Mouse (Mus musculus): ENCODE measurements around the gene Gm16181. TPM values are rescaled to one million over a fixed set of nuclear protein-coding genes. Genes with fewer than 3 reads are reported as not detected.
A peak's percentile ranks its signal among the peaks of the same experiment; 100 is the strongest.

The Gm16181 gene
- polyA plus RNA-seq (2015; fragmentation: Nextera tagmentation; extraction: Ambion mirVana) = 0.57 and 0.79 TPM in 2 replicates

GRCm38 (mm10) chr17:35220156-35220952 is at the start of gene Gm16181:
Gene Gm16181 (plus strand): TSS chr17:35220834.
- H3K36me3 ChIP-seq = peaks cover 44% of the 10 kb centered on the region
- no peak within 1 kb of the TSS for H3K4me3 ChIP-seq (replicated peaks)
- H3K4me1 ChIP-seq (replicated peaks) = no peaks in the 10 kb centered on the region
- H3K27ac ChIP-seq = no peak within 1 kb of the TSS
- peak; percentile 30; the same call in 1 of the 2 replicates for ATAC-seq
- 84% methylated on average over 28 of the region's 28 CpGs for WGBS
- 0 out of 2 replicates have a peak within 1 kb of the TSS, but pooled peaks have one; percentile 14 for H3K9ac ChIP-seq (replicated peaks)
- no peaks in the 10 kb centered on the region for H3K27me3 ChIP-seq
- H3K9me3 ChIP-seq = no peaks in the 10 kb centered on the region
- H3K4me2 ChIP-seq (replicated peaks) = no peak within 1 kb of the TSS

- Histone ChIP-seq H3K4me2 (replicated peaks) (no peak overlapping the region), H3K9ac (replicated peaks) (no peak overlapping the region; the same call in 1 of the 2 replicates), H3K27me3 (peaks cover 3% of the 10 kb centered on the region; the same call in 1 of the 2 replicates), H3K4me3 (replicated peaks) (no peak overlapping the region), H3K9me3 (no peaks in the 10 kb centered on the region), H3K36me3 (no peaks in the 10 kb centered on the region), H3K27ac (no peak overlapping the region), H3K4me1 (replicated peaks) (no peaks in the 10 kb centered on the region)
- ATAC-seq = no peak
- WGBS = 75% methylated on average over 11 of the region's 11 CpGs
Measured at GRCm38 (mm10) chr17:35172445-35173234, 48.0 kb upstream of the Gm16181 start.

- 69% methylated on average over 3 of the region's 3 CpGs for WGBS
- Histone ChIP-seq H3K4me1 (replicated peaks) (no peaks in the 10 kb centered on the region), H3K4me3 (replicated peaks) (no peak overlapping the region), H3K9me3 (no peaks in the 10 kb centered on the region), H3K27ac (no peak overlapping the region), H3K9ac (replicated peaks) (no peak overlapping the region), H3K4me2 (replicated peaks) (no peak overlapping the region), H3K36me3 (no peaks in the 10 kb centered on the region), H3K27me3 (peaks cover 3% of the 10 kb centered on the region; the same call in 1 of the 2 replicates)
- ATAC-seq = no peak
Measured at GRCm38 (mm10) chr17:35173329-35173728, 47.3 kb upstream of the Gm16181 start.

DNA sequence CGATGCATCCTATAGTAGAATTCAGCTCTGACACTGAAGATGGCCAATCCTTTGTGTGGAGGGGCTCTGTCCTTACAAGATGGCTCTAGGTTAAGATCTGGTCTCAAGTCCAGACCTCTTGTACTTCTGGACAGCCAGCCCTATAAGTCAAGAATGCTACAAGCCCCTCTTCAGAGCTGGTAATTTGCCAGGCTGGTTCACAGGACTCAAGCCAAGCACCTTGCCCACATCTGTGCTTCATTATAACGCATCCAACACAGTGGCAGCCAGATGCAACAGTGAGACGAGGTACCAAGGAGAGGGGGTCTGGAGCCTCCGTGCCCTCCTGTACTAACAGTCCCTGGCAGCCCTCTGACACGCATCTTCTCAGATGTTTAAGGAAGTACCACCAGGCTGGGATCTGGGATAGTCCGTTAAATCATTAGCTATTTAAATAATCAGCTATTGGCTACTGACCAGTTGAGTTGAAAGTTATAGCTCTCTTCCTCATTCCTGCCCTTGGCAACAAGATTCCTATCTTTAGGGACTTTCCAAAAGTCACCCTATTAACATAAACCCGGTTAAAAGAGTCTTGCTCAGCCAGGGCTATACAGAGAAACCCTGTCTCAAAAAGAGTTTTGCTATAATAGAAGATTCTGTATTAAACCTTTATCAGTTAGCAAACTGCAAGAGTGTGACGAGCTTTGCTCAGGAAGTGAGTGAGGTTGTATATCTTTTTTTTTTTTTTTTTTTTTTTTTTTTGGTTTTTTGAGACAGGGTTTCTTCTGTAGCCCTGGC is 46.2 kb upstream of the Gm16181 start:
- Histone ChIP-seq H3K27ac (no peak overlapping the region), H3K36me3 (no peaks in the 10 kb centered on the region), H3K9ac (replicated peaks) (no peak overlapping the region), H3K27me3 (peaks cover 3% of the 10 kb centered on the region; the same call in 1 of the 2 replicates), H3K4me1 (replicated peaks) (no peaks in the 10 kb centered on the region), H3K9me3 (no peaks in the 10 kb centered on the region), H3K4me3 (replicated peaks) (no peak overlapping the region), H3K4me2 (replicated peaks) (no peak overlapping the region)
- no peak for ATAC-seq
- WGBS = 80% methylated on average over 8 of the region's 8 CpGs

DNA sequence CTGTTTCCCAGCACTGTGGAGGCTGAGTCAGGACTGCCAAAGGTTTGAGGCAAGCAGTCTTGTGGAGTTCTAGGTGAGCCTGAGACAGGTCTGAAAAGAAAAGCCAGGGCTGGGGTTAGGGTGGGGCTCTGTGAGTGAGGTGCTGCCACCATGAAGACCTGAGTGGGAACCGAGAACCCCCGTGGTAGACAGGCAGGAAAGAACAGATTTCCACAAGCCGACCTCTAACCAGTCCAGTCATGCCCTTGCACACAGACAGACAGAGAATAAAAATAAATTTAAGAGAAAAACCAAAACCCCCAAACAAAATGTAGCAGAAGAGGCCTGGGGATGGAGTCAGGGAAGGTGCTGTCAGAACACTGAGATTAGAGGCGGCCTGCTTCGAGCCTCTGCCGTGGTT is 45.3 kb upstream of the Gm16181 start:
- H3K27me3 ChIP-seq = peaks cover 3% of the 10 kb centered on the region; the same call in 1 of the 2 replicates
- no peak overlapping the region for H3K4me2 ChIP-seq (replicated peaks)
- no peak overlapping the region for H3K4me3 ChIP-seq (replicated peaks)
- ATAC-seq = no peak
- no peaks in the 10 kb centered on the region for H3K4me1 ChIP-seq (replicated peaks)
- H3K9ac ChIP-seq (replicated peaks) = 0 out of 2 replicates have a peak overlapping the region, but pooled peaks have one; percentile 1
- H3K36me3 ChIP-seq = no peaks in the 10 kb centered on the region
- no peaks in the 10 kb centered on the region for H3K9me3 ChIP-seq
- no peak overlapping the region for H3K27ac ChIP-seq
- WGBS = 65% methylated on average over 6 of the region's 6 CpGs

- no peak within 1 kb of the TSS for H3K4me3 ChIP-seq (replicated peaks)
- no peak within 1 kb of the TSS for H3K27ac ChIP-seq
- ATAC-seq = no peak
- WGBS = 33% methylated on average over 2 of the region's 2 CpGs
- H3K27me3 ChIP-seq = peaks cover 3% of the 10 kb centered on the region; the same call in 1 of the 2 replicates
- no peaks in the 10 kb centered on the region for H3K4me1 ChIP-seq (replicated peaks)
- H3K9me3 ChIP-seq = no peaks in the 10 kb centered on the region
- no peak within 1 kb of the TSS for H3K4me2 ChIP-seq (replicated peaks)
- no peaks in the 10 kb centered on the region for H3K36me3 ChIP-seq
- H3K9ac ChIP-seq (replicated peaks) = 0 out of 2 replicates have a peak within 1 kb of the TSS, but pooled peaks have one; percentile 1
Measured at GRCm38 (mm10) chr17:35175968-35176367, 44.7 kb upstream of the Gm16181 start, which contains the start of gene Aif1. Gene Aif1 (minus strand): TSS chr17:35176068.

GRCm38 (mm10) chr17:35178528-35178927 is 42.1 kb upstream of the Gm16181 start:
- Histone ChIP-seq H3K4me1 (replicated peaks) (no peaks in the 10 kb centered on the region), H3K4me3 (replicated peaks) (no peak overlapping the region), H3K27me3 (peaks cover 2% of the 10 kb centered on the region; the same call in 1 of the 2 replicates), H3K36me3 (no peaks in the 10 kb centered on the region), H3K9ac (replicated peaks) (no peak overlapping the region), H3K27ac (no peak overlapping the region), H3K9me3 (no peaks in the 10 kb centered on the region), H3K4me2 (replicated peaks) (no peak overlapping the region)
- peak; percentile 48; the same call in 1 of the 2 replicates for ATAC-seq
- WGBS = 12% methylated on average over 5 of the region's 5 CpGs

DNA sequence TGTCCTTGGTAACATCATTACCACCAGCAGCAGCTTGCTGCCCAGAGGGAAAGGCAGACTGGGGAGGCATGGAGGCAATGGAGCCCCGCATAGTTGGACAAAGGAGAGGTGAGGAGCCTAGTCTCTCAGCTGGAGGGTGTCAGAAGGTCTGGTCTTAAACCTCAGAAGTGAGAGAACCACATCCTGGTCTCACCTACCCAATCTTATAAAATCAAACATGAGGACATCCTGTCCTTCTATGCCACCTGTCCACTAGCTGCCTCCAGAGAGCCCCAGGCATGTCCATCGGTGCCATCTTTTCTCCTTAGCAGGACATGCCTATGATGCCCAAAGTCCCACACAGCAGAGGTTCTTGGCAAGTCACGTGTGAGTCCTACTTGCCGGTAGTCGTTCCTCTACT is 40.5 kb upstream of the Gm16181 start:
- no peak for ATAC-seq
- 83% methylated on average over 5 of the region's 5 CpGs for WGBS
- no peak overlapping the region for H3K9ac ChIP-seq (replicated peaks)

GRCm38 (mm10) chr17:35185639-35186611 is 34.7 kb upstream of the Gm16181 start:
- Histone ChIP-seq H3K4me1 (replicated peaks) (peaks cover 6% of the 10 kb centered on the region; the same call in 1 of the 2 replicates), H3K36me3 (no peaks in the 10 kb centered on the region), H3K27me3 (no peaks in the 10 kb centered on the region), H3K9ac (replicated peaks) (no peak overlapping the region), H3K4me2 (replicated peaks) (peak overlapping the region; percentile 51), H3K4me3 (replicated peaks) (peak overlapping the region; percentile 30), H3K9me3 (no peaks in the 10 kb centered on the region), H3K27ac (no peak overlapping the region)
- WGBS = 2% methylated on average over 18 of the region's 18 CpGs
- 0 out of 2 replicates have a peak, but pooled peaks have one; percentile 24 for ATAC-seq

More for the DNA sequence above, 40.5 kb upstream of the Gm16181 start:
- H3K4me2 ChIP-seq (replicated peaks) = no peak overlapping the region
- no peak overlapping the region for H3K27ac ChIP-seq
- H3K27me3 ChIP-seq = no peaks in the 10 kb centered on the region
- H3K36me3 ChIP-seq = no peaks in the 10 kb centered on the region
- H3K4me1 ChIP-seq (replicated peaks) = no peaks in the 10 kb centered on the region
- H3K4me3 ChIP-seq (replicated peaks) = no peak overlapping the region
- no peaks in the 10 kb centered on the region for H3K9me3 ChIP-seq

DNA sequence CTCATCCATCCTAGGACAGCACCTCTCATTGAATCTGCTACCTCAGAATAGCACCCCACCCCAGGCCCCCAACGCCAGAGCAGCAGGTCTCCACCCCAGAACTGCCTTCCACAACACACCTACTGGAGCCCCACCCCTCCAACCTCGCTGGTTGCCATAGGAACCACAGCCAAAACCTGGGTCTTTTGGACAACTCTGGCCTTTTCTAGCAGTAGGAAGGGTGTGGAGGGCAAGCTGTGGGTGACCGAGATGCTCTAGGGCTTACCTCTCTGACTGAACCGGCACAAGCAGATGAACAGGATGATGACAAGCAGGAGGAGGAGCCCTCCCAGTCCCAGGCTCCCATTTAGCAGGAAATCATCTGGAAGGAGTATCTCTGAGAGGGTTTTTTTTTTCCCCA is 34.0 kb upstream of the Gm16181 start:
- H3K27me3 ChIP-seq = no peaks in the 10 kb centered on the region
- H3K9me3 ChIP-seq = no peaks in the 10 kb centered on the region
- peaks cover 6% of the 10 kb centered on the region; the same call in 1 of the 2 replicates for H3K4me1 ChIP-seq (replicated peaks)
- H3K4me3 ChIP-seq (replicated peaks) = peak overlapping the region; percentile 30
- H3K9ac ChIP-seq (replicated peaks) = no peak overlapping the region
- H3K36me3 ChIP-seq = no peaks in the 10 kb centered on the region
- H3K27ac ChIP-seq = 0 out of 2 replicates have a peak overlapping the region, but pooled peaks have one; percentile 44
- peak overlapping the region; percentile 51 for H3K4me2 ChIP-seq (replicated peaks)
- ATAC-seq = 0 out of 2 replicates have a peak, but pooled peaks have one; percentile 45
- WGBS = 1% methylated on average over 4 of the region's 4 CpGs

Data from midbrain, embryonic 13.5 days (tissue).